In the genomic region with DNA sequence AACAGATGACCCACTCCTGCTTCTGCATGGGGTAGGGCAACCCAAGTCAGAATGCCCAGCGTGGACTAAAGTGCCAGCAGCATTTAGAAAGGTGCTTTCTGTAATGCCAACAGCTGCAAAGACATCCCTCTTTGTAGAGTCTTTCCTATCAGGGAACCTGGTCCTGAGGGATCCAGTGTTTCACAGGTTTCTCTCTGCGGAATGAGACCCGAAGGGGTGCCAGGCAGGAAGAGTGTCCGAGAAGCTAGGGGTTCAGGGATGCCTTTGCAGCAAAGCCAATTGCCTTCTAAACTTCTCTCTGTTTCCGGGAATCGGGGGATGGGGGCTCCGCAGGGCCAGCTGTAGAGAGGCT, we compare ENCODE assay signal across 8 mouse cellular contexts. TPM values are rescaled to one million over a fixed set of nuclear protein-coding genes. Genes with fewer than 3 reads are reported as not detected.
DNase-seq lines count a peak whose midpoint lies in the region; ATAC-seq lines count a peak whose summit lies in the region.

No protein-coding gene starts in this region.

- DNase-seq in kidney, postnatal 36 days: no peak
- DNase-seq in embryonic facial prominence, embryonic 14.5 days (ENCODE audit: low spot score): no peak
- peak; percentile 25 for DNase-seq in hindbrain, embryonic 14.5 days (ENCODE audit: low spot score)
- DNase-seq in right cerebral cortex, postnatal 10 days (ENCODE audit: low spot score in 2 of 2): no peak
- DNase-seq in spleen, adult 12 weeks (ENCODE audit: low spot score): no peak
- DNase-seq in right cerebral cortex, postnatal 36 days (ENCODE audit: low spot score in 2 of 2): no peak

- WGBS in kidney, embryonic 15.5 days: 12% methylated on average over 7 of the region's 7 CpGs
- WGBS in embryonic facial prominence, embryonic 14.5 days: 17% methylated on average over 7 of the region's 7 CpGs
- whole genome bisulfite sequencing in hindbrain, embryonic 14.5 days: 15% methylated on average over 7 of the region's 7 CpGs
- 11% methylated on average over 7 of the region's 7 CpGs for WGBS in midbrain, embryonic 16.5 days

- H3K9me3 ChIP-seq in kidney, embryonic 15.5 days (replicated peaks): no peaks in the 10 kb centered on the region
- H3K9me3 ChIP-seq in embryonic facial prominence, embryonic 14.5 days (ENCODE audit: control insufficient read depth, low read length): no peaks in the 10 kb centered on the region
- H3K9me3 ChIP-seq in hindbrain, embryonic 14.5 days (ENCODE audit: control insufficient read depth, low read length): no peaks in the 10 kb centered on the region
- no peaks in the 10 kb centered on the region for H3K9me3 ChIP-seq in midbrain, embryonic 16.5 days (replicated peaks; ENCODE audit: control insufficient read depth, low read length, poor library complexity, severe bottlenecking)

- H3K36me3 ChIP-seq in kidney, embryonic 15.5 days: no peaks in the 10 kb centered on the region
- no peaks in the 10 kb centered on the region for H3K36me3 ChIP-seq in embryonic facial prominence, embryonic 14.5 days (ENCODE audit: control insufficient read depth, insufficient read depth, low read length)
- no peaks in the 10 kb centered on the region; the same call in 1 of the 2 replicates for H3K36me3 ChIP-seq in hindbrain, embryonic 14.5 days (replicated peaks; ENCODE audit: control insufficient read depth, insufficient read depth)
- H3K36me3 ChIP-seq in midbrain, embryonic 16.5 days (ENCODE audit: control insufficient read depth, insufficient read depth, low read length): peaks cover 7% of the 10 kb centered on the region; the same call in 1 of the 2 replicates

- H3K4me1 ChIP-seq in kidney, embryonic 15.5 days: peaks cover 12% of the 10 kb centered on the region
- H3K4me1 ChIP-seq in embryonic facial prominence, embryonic 14.5 days (ENCODE audit: control insufficient read depth, insufficient read depth, low read length): peaks cover 8% of the 10 kb centered on the region
- peaks cover 9% of the 10 kb centered on the region; the same call in 1 of the 2 replicates for H3K4me1 ChIP-seq in hindbrain, embryonic 14.5 days (replicated peaks; ENCODE audit: control insufficient read depth, insufficient read depth, low read length)
- H3K4me1 ChIP-seq in midbrain, embryonic 16.5 days (ENCODE audit: control insufficient read depth, insufficient read depth, low read length): peaks cover 4% of the 10 kb centered on the region

- peak overlapping the region; percentile 66 for H3K4me2 ChIP-seq in kidney, embryonic 15.5 days
- peak overlapping the region; percentile 61 for H3K4me2 ChIP-seq in embryonic facial prominence, embryonic 14.5 days (ENCODE audit: low read depth, low read length)
- peak overlapping the region; percentile 70 for H3K4me2 ChIP-seq in hindbrain, embryonic 14.5 days (replicated peaks)
- H3K4me2 ChIP-seq in midbrain, embryonic 16.5 days (ENCODE audit: low read length): peak overlapping the region; percentile 63

- no peak for ATAC-seq in kidney, embryonic 15.5 days (replicated peaks; ENCODE audit: low FRiP score)
- no peak for ATAC-seq in embryonic facial prominence, embryonic 14.5 days (ENCODE audit: low read depth)
- ATAC-seq in hindbrain, embryonic 14.5 days (ENCODE audit: low FRiP score): no peak
- no peak for ATAC-seq in midbrain, embryonic 16.5 days

- H3K9ac ChIP-seq in kidney, embryonic 15.5 days: no peak overlapping the region
- H3K9ac ChIP-seq in embryonic facial prominence, embryonic 14.5 days (ENCODE audit: low read depth, low read length): no peak overlapping the region
- H3K9ac ChIP-seq in hindbrain, embryonic 14.5 days: peak overlapping the region; percentile 75
- H3K9ac ChIP-seq in midbrain, embryonic 16.5 days (ENCODE audit: low read depth, low read length): peak overlapping the region; percentile 82

- H3K27ac ChIP-seq in kidney, embryonic 15.5 days: no peak overlapping the region
- H3K27ac ChIP-seq in embryonic facial prominence, embryonic 14.5 days (replicated peaks; ENCODE audit: low read depth, low read length): no peak overlapping the region
- peak overlapping the region; percentile 87; the same call in 1 of the 2 replicates for H3K27ac ChIP-seq in hindbrain, embryonic 14.5 days
- H3K27ac ChIP-seq in midbrain, embryonic 16.5 days (ENCODE audit: low read length): peak overlapping the region; percentile 86

- H3K4me3 ChIP-seq in kidney, embryonic 15.5 days (replicated peaks): peak overlapping the region; percentile 31; the same call in 1 of the 2 replicates
- H3K4me3 ChIP-seq in embryonic facial prominence, embryonic 14.5 days (ENCODE audit: low read depth, low read length): peak overlapping the region; percentile 30
- peak overlapping the region; percentile 61 for H3K4me3 ChIP-seq in hindbrain, embryonic 14.5 days (replicated peaks; ENCODE audit: low read length)
- H3K4me3 ChIP-seq in midbrain, embryonic 16.5 days (ENCODE audit: low read depth, low read length): peak overlapping the region; percentile 46

- H3K27me3 ChIP-seq in kidney, embryonic 15.5 days: peaks cover 49% of the 10 kb centered on the region
- peaks cover 32% of the 10 kb centered on the region for H3K27me3 ChIP-seq in embryonic facial prominence, embryonic 14.5 days (replicated peaks; ENCODE audit: control insufficient read depth, insufficient read depth, low read length)
- H3K27me3 ChIP-seq in hindbrain, embryonic 14.5 days (ENCODE audit: control insufficient read depth, insufficient read depth, low read length): peaks cover 6% of the 10 kb centered on the region; the same call in 1 of the 2 replicates
- no peaks in the 10 kb centered on the region for H3K27me3 ChIP-seq in midbrain, embryonic 16.5 days (ENCODE audit: control insufficient read depth, insufficient read depth, low read depth, low read length)

RNA-seq across cellular contexts. Expression of gene Cplx1, which starts 0.7 kb away (rescaled TPM):
- 1.1 and 2.2 TPM in 2 replicates for polyA plus RNA-seq in kidney, embryonic 15.5 days (2015; fragmentation: Nextera tagmentation; extraction: Ambion mirVana)
- 10.6 and 11.7 TPM in 2 replicates for polyA plus RNA-seq in embryonic facial prominence, embryonic 14.5 days (2014; fragmentation: Nextera tagmentation; extraction: Ambion mirVana)
- 169 and 208 TPM in 2 replicates for polyA plus RNA-seq in hindbrain, embryonic 14.5 days (2014; fragmentation: Nextera tagmentation; extraction: Ambion mirVana)
- 70.7 and 88.6 TPM in 2 replicates for polyA plus RNA-seq in midbrain, embryonic 16.5 days (2015; fragmentation: Nextera tagmentation; extraction: Ambion mirVana)

Comparison
In these comparisons a context has a peak if more than half of its experiments do, and no peak if none do; other contexts are left out.
1. H3K27ac ChIP-seq: peak in hindbrain, embryonic 14.5 days (single experiment) and midbrain, embryonic 16.5 days (single experiment); none in kidney, embryonic 15.5 days (single experiment) and embryonic facial prominence, embryonic 14.5 days (single experiment).
2. H3K9ac ChIP-seq: peak in hindbrain, embryonic 14.5 days (single experiment) and midbrain, embryonic 16.5 days (single experiment); none in kidney, embryonic 15.5 days (single experiment) and embryonic facial prominence, embryonic 14.5 days (single experiment).
3. Peak in every context shown above with its lines, with median percentiles within 50 percentile points of each other: H3K4me2 ChIP-seq and H3K4me3 ChIP-seq.